Mouse (Mus musculus) pancreas, adult 10 weeks (tissue): ENCODE data around the gene Dkk3. TPM values are rescaled to one million over a fixed set of nuclear protein-coding genes. Genes with fewer than 3 reads are reported as not detected.

ENCODE experiments used
- polyA plus RNA-seq: library from polyadenylated mRNA; stranded (reverse); fragments of 350-450 nt; fragmentation: Illumina TruSeq; extraction: RNeasy Lipid Tissue Mini Kit (QIAGEN cat#74804); gene quantifications from one replicate; pipeline ENCODE4 v1.2.3, GENCODE M21; 2015; ENCODE audit warnings: low read depth, low replicate concordance; ENCODE audit not compliant: insufficient read depth

The Dkk3 gene
- polyA plus RNA-seq, result 3.1 TPM

GRCm38 (mm10) chr7:112158942-112159341, at the start of gene Dkk3:
Gene Dkk3, minus strand, starts transcription at chr7:112159057.

Other genes starting within 250 kb of the Dkk3 start
- gene Usp47, start 135.6 kb downstream of the Dkk3 start, polyA plus RNA-seq, result 13.0 TPM
- 6.6 TPM for gene Mical2, start 66.8 kb upstream of the Dkk3 start, polyA plus RNA-seq